ENCODE assay signal across 1 mouse cellular context in the genomic region with DNA sequence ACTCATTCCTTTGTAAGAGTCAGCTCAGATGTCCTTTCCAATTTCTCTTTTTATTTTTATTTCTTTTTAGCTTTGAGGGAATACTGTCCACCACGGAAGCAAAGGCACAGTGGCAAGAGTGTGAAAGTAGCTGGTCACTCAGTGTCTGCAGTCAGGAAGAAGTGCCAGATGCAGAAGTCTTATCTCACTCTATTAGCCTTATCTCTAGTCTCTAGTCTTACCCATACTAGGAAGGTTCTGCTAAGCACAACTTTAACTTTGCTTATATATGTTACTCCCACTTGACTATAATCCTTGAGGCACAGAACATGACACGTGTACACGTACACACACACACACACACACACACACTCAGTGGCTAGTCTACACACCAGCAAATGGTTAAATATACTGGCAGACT.
TF ChIP-seq lines count a peak whose summit lies in the region.

No protein-coding gene starts in this region.

TF ChIP-seq in MEL, 35 proteins besides CTCF, POLR2A, EP300 and RAD21:
- TF ChIP-seq TBP (IDR thresholded peaks at IDR 0.05; ENCODE audit: low read depth, low read length) = no peak
- peak; percentile 64 for TF ChIP-seq TCF12 (IDR thresholded peaks at IDR 0.05; ENCODE audit: low read depth, low read length)
- TF ChIP-seq ELF1 (IDR thresholded peaks at IDR 0.05; ENCODE audit: low read depth, low read length) = 0 out of 2 replicates have a peak, but pooled peaks have one; percentile 48
- no peak for TF ChIP-seq TAL1 (IDR thresholded peaks at IDR 0.05; ENCODE audit: low read length)
- 0 out of 2 replicates have a peak, but pooled peaks have one; percentile 20 for TF ChIP-seq MXI1 (IDR thresholded peaks at IDR 0.05; ENCODE audit: low read depth, low read length)
- peak; percentile 95 for TF ChIP-seq GATA1 (IDR thresholded peaks at IDR 0.05; ENCODE audit: low read depth, low read length)
- peak; percentile 48; the same call in 1 of the 2 replicates for TF ChIP-seq MYC (IDR thresholded peaks at IDR 0.05; ENCODE audit: low read depth, low read length)
- TF ChIP-seq RCOR1 (IDR thresholded peaks at IDR 0.05; ENCODE audit: low read depth, low read length) = 0 out of 2 replicates have a peak, but pooled peaks have one; percentile 34
- TF ChIP-seq SIN3A (IDR thresholded peaks at IDR 0.05; ENCODE audit: low read length) = 0 out of 2 replicates have a peak, but pooled peaks have one; percentile 27
